Mouse (Mus musculus) cortical plate, adult 2 months (tissue): ENCODE measurements at regions not wholly inside any gene's neighbourhood (a gene's known extent, or its start where the extent isn't known, plus 50 kb on each side); places are given as distances from the start of the nearest gene placed in this dataset.

Experiments
- CTCF ChIP-seq: fragments of 200-500 bp; IDR thresholded peaks from 2 replicates; pipeline ENCODE4 v1.5.1; 2011; ENCODE audit warnings: mild to moderate bottlenecking, control low read depth, low read length; ENCODE audit not compliant: insufficient read depth; ENCODE audit errors: extremely low read depth
- POLR2A ChIP-seq: fragments of 200-500 bp; IDR thresholded peaks from 2 replicates; pipeline ENCODE4 v1.6.1; 2011; ENCODE audit warnings: mild to moderate bottlenecking, low read length, control low read depth; ENCODE audit not compliant: insufficient read depth; ENCODE audit errors: extremely low read depth

DNA sequence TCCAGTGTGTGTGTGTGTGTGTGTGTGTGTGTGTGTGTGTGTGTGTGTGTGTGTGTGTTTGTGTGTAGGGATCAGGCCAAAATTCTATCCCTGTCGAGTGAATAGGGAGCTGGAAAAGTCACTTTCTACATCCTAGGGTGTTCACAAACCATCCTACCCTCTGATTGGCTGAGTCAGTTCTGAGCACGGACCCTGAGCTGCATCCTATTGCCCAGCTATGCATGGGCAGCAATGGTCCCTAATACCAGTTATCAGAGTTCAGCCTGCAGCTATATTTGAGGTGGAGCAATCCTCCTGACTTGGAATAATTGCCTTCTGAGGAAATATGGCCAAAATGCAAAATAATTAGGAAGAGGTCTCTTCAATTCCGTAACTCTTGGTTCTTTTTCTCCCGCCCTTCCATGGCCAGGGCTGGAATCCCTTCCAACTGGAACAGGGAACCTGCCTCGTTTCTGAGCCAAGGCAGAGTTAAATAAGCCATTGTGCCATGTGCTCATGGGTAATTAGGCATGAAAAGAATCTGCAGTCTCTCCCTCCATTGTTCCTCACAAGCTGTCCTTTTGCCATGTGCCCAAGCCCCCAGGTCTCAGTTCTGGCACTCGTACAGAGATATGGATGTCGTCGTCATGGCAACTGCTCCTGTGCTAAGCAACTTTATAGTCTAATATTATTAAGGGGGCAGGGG is 141.5 kb upstream of the Ubash3b start:
- TF ChIP-seq POLR2A (no peak), CTCF (no peak)
